In genomic region chr5:139287099-139287498, GRCm38 (mm10) we compare ENCODE assay signal across 10 mouse cellular contexts. TPM values are rescaled to one million over a fixed set of nuclear protein-coding genes. Genes with fewer than 3 reads are reported as not detected.
DNase-seq lines count a peak whose midpoint lies in the region; ATAC-seq and TF ChIP-seq lines count a peak whose summit lies in the region.
"Had no signal": no experiment of that assay in that cellular context is flagged by ENCODE, and none has a peak within 500 bp of the region (broad histone marks: within the 10 kb centered on the region; RNA-seq: fewer than 3 reads in every experiment).

No protein-coding gene starts in this region.

- H3K4me1 ChIP-seq in CH12.LX (ENCODE audit: control insufficient read depth in 1 of 2, insufficient read depth in 2 of 2), result peaks cover 56 to 89% of the 10 kb centered on the region in 2 experiments
- H3K4me1 ChIP-seq in intestine, embryonic 15.5 days (replicated peaks), result peaks cover 30% of the 10 kb centered on the region

- no peak overlapping the region for H3K9ac ChIP-seq in CH12.LX (ENCODE audit: insufficient read depth, low read depth)
- no peak overlapping the region for H3K9ac ChIP-seq in intestine, embryonic 15.5 days
- H3K9ac ChIP-seq: heart, embryonic 15.5 days had no signal

- ATAC-seq in intestine, embryonic 15.5 days, result peak; percentile 48; the same call in 1 of the 2 replicates

- peak; percentile 90 for DNase-seq in 416B (ENCODE audit: low read depth)
- DNase-seq in CH12.LX (ENCODE audit: extremely low read depth), result peak; percentile 61
- DNase-seq in frontal cortex, postnatal 10 days (ENCODE audit: low spot score in 2 of 2), result no peak
- no peak for DNase-seq in layer of hippocampus, adult 8-10 months (ENCODE audit: low spot score in 2 of 2)
- DNase-seq in embryo, embryonic 9.5 days (ENCODE audit: extremely low spot score), result no peak
- DNase-seq: adrenal gland, postnatal 36 days had no signal

- TF ChIP-seq CTCF in CH12.LX (conservative IDR thresholded peaks at IDR 0.05 in 1 of 2, IDR thresholded peaks at IDR 0.05 in 1 of 2; ENCODE audit: low read depth in 2 of 2, low read length in 2 of 2), result no peak

- H3K36me3 ChIP-seq in CH12.LX (replicated peaks in 1 of 2; ENCODE audit: control insufficient read depth in 1 of 2, insufficient read depth in 1 of 2, low read length in 1 of 2), result peaks cover 45 to 82% of the 10 kb centered on the region in 2 experiments
- H3K36me3 ChIP-seq in intestine, embryonic 15.5 days, result no peaks in the 10 kb centered on the region
- peaks cover 21% of the 10 kb centered on the region for H3K36me3 ChIP-seq in macrophage (ENCODE audit: inconsistent target)
- H3K36me3 ChIP-seq: heart, embryonic 15.5 days had no signal

- no peaks in the 10 kb centered on the region for H3K27me3 ChIP-seq in CH12.LX (replicated peaks)
- H3K27me3 ChIP-seq in intestine, embryonic 15.5 days (replicated peaks), result no peaks in the 10 kb centered on the region
- H3K27me3 ChIP-seq: heart, embryonic 15.5 days had no signal

- H3K27ac ChIP-seq in CH12.LX (ENCODE audit: insufficient read depth, low read depth) (peak overlapping the region; percentile 71), macrophage (peak overlapping the region; percentile 91)
- peak overlapping the region; percentile 72 for H3K27ac ChIP-seq in intestine, embryonic 15.5 days
- H3K27ac ChIP-seq: heart, embryonic 15.5 days had no signal

- dilution Hi-C loops in CH12.LX (cut with MboI; ENCODE audit: extremely low pct_ligation_motif_present, extremely low pct_unique_long_range_greater_than_20kb, low sequenced_read_pairs), result no loop called here

- no peak for TF ChIP-seq RAD21 in CH12.LX (IDR thresholded peaks at IDR 0.05; ENCODE audit: low read depth, low read length)

- H3K4me3 ChIP-seq in CH12.LX (replicated peaks in 1 of 3; ENCODE audit: low read depth in 2 of 3, low read length in 2 of 3, poor library complexity in 1 of 3), result no peak overlapping the region
- H3K4me3 ChIP-seq in intestine, embryonic 15.5 days (replicated peaks), result no peak overlapping the region
- no peak overlapping the region for H3K4me3 ChIP-seq in macrophage (ENCODE audit: inconsistent target)
- H3K4me3 ChIP-seq: heart, embryonic 15.5 days; myocyte had no signal

- peaks cover 25% of the 10 kb centered on the region for H3K9me3 ChIP-seq in CH12.LX (replicated peaks; ENCODE audit: low read length)
- no peaks in the 10 kb centered on the region for H3K9me3 ChIP-seq in intestine, embryonic 15.5 days
- H3K9me3 ChIP-seq: heart, embryonic 15.5 days had no signal

- in situ Hi-C loops in CH12.LX (cut with MboI; ENCODE audit: low pct_ligation_motif_present, low pct_unique_long_range_greater_than_20kb, low sequenced_read_pairs), result no loop called here

- 64% methylated on average over 5 of the region's 5 CpGs for WGBS in intestine, embryonic 15.5 days
- 2% methylated on average over 5 of the region's 5 CpGs for WGBS in macrophage (ENCODE audit: missing documents)

- H3K79me2 ChIP-seq in CH12.LX (replicated peaks; ENCODE audit: control insufficient read depth, extremely low read depth, insufficient read depth, poor library complexity, severe bottlenecking), result no peaks in the 10 kb centered on the region
- peaks cover 34% of the 10 kb centered on the region; the same call in 1 of the 2 replicates for H3K79me2 ChIP-seq in macrophage (ENCODE audit: inconsistent target)

- TF ChIP-seq POLR2A in CH12.LX (IDR thresholded peaks at IDR 0.05; ENCODE audit: low read depth, low read length), result no peak

- TF ChIP-seq EP300 in CH12.LX (IDR thresholded peaks at IDR 0.05; ENCODE audit: low read length), result no peak

- H3K4me2 ChIP-seq in CH12.LX (ENCODE audit: insufficient read depth, low read depth, poor library complexity, severe bottlenecking), result no peak overlapping the region
- no peak overlapping the region for H3K4me2 ChIP-seq in intestine, embryonic 15.5 days (replicated peaks)
- H3K4me2 ChIP-seq: heart, embryonic 15.5 days had no signal

TF ChIP-seq in CH12.LX, 34 proteins besides CTCF, POLR2A, EP300 and RAD21:
- TF ChIP-seq ZNF384 (IDR thresholded peaks at IDR 0.05; ENCODE audit: low read depth, low read length) (no peak), MAZ (IDR thresholded peaks at IDR 0.05; ENCODE audit: low read depth, low read length) (0 out of 2 replicates have a peak, but pooled peaks have one; percentile 49)

RNA-seq across cellular contexts. Expression of gene Get4, which starts 35.0 kb away (rescaled TPM):
- total RNA-seq in CH12.LX (2012; rRNA removed), result 91.4 and 93.9 TPM in 2 replicates
- total RNA-seq in CH12.LX (2014; rRNA removed), result 96.4 and 103 TPM in 2 replicates
- 140 and 164 TPM in 2 replicates for polyA plus RNA-seq in CH12.LX (2012; ENCODE audit: insufficient read length, low read depth)
- 147 and 148 TPM in 2 replicates for polyA plus RNA-seq in intestine, embryonic 15.5 days (2015; fragmentation: Nextera tagmentation; extraction: Ambion mirVana)
- total RNA-seq in macrophage (2018; cell fraction: chromatin; rRNA removed), result 10 to 100 TPM; 15.6 to 49.9 (median 36.1) TPM
- total RNA-seq in macrophage (2018; cell fraction: cytosol; rRNA removed), result 10 to 100 TPM; 23.1 to 42.6 (median 32.3) TPM
- 10 to 100 TPM; 23.8 to 49.2 (median 34.0) TPM for total RNA-seq in macrophage (2018; cell fraction: nucleus; rRNA removed)
- 20.1 to 39.0 TPM (median 34.2 TPM) in 3 replicates for polyA plus RNA-seq in macrophage (2018)
- 10 to 100 TPM; 47.8 to 56.9 (median 50.8) TPM for total RNA-seq in layer of hippocampus, adult 8-10 months (2022)

RNA-seq across cellular contexts. Expression of gene Adap1, which starts 38.3 kb away (rescaled TPM):
- 73.2 and 93.9 TPM in 2 replicates for total RNA-seq in CH12.LX (2012; rRNA removed)
- 53.9 and 55.3 TPM in 2 replicates for total RNA-seq in CH12.LX (2014; rRNA removed)
- 61.8 and 70.7 TPM in 2 replicates for polyA plus RNA-seq in CH12.LX (2012; ENCODE audit: insufficient read length, low read depth)
- polyA plus RNA-seq in intestine, embryonic 15.5 days (2015; fragmentation: Nextera tagmentation; extraction: Ambion mirVana), result 20.1 and 20.5 TPM in 2 replicates
- total RNA-seq in macrophage (2018; cell fraction: chromatin; rRNA removed), result 100 to 1,000 TPM in 8 of 26 experiments, 10 to 100 TPM in 18; 22.4 to 143 (median 79.4) TPM
- 10 to 100 TPM; 39.1 to 96.5 (median 65.9) TPM for total RNA-seq in macrophage (2018; cell fraction: cytosol; rRNA removed)
- 100 to 1,000 TPM in 6 of 26 experiments, 10 to 100 TPM in 20; 25.8 to 128 (median 81.1) TPM for total RNA-seq in macrophage (2018; cell fraction: nucleus; rRNA removed)
- polyA plus RNA-seq in macrophage (2018), result 40.4 to 55.9 TPM (median 47.4 TPM) in 3 replicates
- 100 to 1,000 TPM; 148 to 186 (median 164) TPM for total RNA-seq in layer of hippocampus, adult 8-10 months (2022)

Comparison
In these comparisons a context has a peak if more than half of its experiments do, and no peak if none do; other contexts are left out.
1. DNase-seq: peak in 416B (single experiment) and CH12.LX (single experiment); none in frontal cortex, postnatal 10 days (0 of 2), layer of hippocampus, adult 8-10 months (0 of 2) and embryo, embryonic 9.5 days (single experiment).
2. Peak in every context shown above with its lines, with median percentiles within 50 percentile points of each other: H3K27ac ChIP-seq.